Mouse (Mus musculus) liver, embryonic 14.5 days (tissue): ENCODE measurements around the gene Gm49361.

ENCODE experiments used
- CTCF ChIP-seq: IDR thresholded peaks from 2 replicates; pipeline ENCODE4 v1.5.1; 2016; ENCODE audit warnings: antibody characterized with exemption, low read depth, control low read depth
- EP300 ChIP-seq: IDR thresholded peaks from 2 replicates; pipeline ENCODE4 v1.6.1; 2016; ENCODE audit warnings: antibody characterized with exemption, low read depth

GRCm38 (mm10) chr14:57744547-57744946 lies 1.4 kb downstream of the Gm49361 start:
- TF ChIP-seq CTCF = no peak
- no peak for TF ChIP-seq EP300
